Mouse (Mus musculus) thymus, postnatal 4 days (tissue): ENCODE data around the gene Taf10.

ENCODE experiments used
- DNase-seq: peaks from one replicate; pipeline ENCODE4 v3.0.0; 2021

Gene Taf10

DNA sequence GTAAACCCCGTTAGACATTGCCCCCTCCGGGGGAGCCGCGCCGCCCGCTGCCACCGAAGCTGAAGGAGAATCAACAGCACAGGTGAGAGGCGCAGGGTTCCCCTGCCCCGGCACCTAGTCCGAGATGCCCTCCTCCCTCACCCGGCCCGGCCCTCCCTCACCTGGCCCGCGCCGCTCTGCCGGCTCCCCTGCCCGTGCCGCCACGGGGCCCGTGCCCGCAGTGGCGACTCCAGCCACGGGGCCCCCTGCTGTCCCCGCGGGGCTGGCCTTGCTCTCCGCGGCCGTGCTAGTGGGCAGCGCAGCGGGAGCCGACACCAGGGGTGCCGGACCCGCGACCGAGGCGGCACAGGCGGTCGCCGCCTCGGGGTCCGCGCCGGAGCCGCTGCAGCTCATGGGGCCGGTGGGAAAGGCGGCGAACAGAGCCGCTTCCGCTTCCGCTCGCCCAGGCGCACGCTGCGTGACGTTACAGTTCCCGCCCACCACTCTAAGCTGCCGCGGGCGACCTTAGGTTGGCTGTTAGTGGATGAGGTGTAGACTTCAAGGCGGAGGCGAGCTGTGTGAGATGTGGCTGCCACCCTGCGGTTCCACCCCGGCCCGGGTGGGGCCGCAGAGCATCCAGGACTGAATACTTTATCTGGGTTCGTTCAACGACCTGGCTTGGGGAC, at the start of gene Taf10:
TSS of gene Taf10 (minus strand) at position 436 of the 665 bp plus-strand sequence.
- peak; percentile 92 for DNase-seq

DNA sequence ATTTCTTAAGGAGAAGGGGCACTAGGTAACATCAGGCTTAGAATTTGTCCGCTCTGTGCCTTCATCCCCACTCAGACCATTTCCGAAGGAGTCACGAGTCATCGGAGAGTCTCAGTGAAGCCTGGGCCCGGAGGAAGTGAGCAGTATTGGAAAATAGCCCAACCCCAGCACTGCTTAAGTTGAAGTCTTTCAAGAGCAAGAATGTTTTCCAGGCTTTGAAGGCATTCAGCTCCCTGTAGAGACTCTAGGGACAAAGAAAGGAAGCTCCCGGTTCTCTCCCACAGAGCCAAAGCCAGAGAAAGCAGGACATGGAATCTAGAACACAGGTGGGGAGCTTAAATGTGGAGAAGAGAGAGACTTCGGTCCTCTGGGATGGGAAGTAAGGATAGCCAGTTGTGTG, 49.5 kb upstream of the Taf10 start:
- DNase-seq, result no peak

DNA sequence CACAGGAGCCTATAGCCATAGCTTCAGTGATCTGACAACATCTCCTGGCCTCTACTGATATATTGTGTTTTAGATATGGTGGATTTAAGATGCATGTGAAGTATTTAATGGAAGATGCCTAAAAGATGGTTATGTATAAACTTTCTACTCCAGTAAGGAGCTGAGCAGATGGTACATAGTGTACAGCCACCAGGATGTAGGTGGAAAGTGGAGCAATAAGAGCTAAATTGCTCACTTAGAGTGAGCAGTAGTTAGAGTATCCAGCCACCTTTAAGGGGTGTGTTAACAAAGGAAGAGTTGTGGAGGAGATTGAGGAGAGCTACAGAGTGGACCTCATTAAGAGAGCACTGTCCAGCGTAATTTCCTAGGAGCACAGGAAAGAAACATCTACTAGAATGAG, 47.0 kb upstream of the Taf10 start:
- no peak for DNase-seq

DNA sequence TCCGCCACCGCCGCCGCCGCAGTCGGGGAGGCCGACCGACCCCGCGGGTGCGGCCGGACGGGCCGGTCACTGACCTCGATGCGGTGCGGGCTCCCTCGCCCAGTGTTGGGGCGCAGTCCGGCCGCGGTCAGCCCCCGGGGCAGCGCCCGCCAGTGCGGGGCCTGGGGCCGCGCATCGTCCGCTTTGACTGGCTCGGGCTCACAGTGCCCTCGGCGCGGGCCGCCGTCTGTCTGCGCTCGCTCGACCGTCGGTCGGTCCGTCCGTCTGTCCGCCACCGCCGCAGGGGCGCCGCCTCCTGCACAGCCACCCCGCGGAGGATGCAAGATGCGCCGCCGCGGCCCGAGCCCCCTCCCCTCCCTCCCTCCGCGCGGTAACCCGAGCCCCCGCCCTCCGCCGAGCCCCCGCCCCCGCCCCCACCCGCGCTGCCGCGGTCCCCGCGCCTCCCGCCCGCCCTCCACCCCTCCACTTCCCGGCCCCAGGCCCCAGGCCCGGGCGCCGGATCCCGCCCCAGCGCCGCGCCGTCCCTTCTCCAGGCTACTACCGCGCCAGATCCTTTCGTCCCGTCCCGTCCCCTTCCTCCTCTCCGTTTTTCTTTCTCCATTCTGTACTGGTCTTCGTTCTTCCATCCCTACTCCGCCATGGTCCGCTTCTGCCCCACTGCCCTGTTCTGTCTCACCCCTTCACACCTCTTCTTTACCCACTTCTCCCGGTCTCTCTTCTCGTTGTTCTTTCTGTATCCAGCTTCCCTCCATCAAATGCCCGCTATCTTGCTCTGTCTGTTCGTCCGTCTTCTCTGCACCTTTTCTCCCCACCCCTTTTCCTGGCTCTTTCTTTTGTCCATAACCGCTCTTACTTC, 43.4 kb upstream of the Taf10 start, which contains the start of gene Dchs1:
TSS of gene Dchs1 (minus strand) at position 370 of the 856 bp plus-strand sequence.
- DNase-seq, result peak; percentile 51

DNA sequence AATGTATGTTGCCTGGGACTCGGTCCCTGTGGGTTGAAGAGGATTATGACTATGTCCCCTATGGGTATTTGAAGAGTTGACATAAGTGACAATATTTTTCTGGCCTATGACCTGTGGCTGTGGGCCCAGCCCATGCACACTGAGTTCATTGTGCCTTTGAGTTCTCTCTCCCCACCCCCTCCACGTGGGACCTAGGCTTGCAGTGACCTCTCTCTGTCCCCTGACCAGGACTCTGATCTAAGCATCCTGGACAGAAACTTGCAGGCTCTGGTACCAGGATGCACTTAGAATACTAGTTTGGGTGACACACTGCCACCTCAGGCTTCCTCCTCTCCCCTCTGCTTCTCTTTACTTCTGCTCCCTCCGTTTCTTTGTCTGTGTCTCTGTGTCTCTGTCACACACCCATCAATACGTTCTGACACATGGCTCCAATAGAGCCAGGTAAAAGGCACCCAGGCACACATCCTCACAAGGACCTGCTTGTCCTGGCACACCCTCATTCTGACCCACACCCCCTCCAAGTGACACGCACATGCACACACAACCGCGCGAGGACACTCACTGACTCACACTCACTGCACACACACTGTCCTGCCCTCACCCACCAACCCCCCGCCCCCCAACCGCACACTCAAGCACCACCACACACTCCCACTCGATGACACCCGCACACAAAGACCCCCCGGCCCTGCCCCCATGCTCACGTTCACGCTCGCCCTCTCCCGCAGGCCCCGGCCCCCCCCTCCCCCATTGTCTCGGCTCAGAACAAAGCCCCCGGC, 42.5 kb upstream of the Taf10 start:
- no peak for DNase-seq

DNA sequence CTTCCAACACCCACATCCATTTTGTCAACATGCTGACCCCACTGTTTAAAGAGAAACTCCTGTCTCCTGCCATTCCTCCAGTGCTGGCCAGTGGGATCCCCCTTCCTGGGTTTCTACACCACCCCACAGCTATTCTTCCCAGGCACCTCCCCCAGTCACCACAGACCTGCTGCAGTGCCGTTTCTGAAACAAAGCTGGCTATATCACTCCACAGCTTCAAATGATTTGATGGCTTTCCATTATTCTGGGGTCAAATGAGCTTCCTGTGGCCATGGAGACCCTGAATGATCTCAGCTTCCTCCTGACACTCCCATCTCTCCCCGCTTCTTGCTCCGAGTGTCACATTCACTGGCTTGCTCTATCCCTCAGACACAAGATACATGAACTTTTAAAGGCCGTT, 40.4 kb upstream of the Taf10 start:
- no peak for DNase-seq

DNA sequence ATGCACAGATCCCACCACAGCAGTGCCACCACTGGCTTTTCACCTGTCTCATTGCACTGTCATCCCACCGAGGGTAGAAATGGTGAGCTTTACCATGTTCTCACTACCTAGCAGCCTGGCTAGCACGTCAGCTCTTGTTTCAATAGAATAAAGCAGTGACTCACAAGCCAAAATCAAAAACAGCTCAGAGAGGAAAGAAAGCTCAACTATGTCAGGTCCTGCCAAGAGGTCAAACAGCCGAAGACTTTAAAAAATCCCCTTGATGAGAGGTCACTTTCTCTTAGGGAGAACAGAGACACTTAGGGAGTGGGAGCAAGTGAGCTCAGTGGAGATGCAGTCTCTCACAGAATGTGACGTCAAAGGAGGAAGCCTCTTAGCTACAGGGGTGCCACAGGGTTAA, 39.7 kb upstream of the Taf10 start:
- DNase-seq, result no peak

DNA sequence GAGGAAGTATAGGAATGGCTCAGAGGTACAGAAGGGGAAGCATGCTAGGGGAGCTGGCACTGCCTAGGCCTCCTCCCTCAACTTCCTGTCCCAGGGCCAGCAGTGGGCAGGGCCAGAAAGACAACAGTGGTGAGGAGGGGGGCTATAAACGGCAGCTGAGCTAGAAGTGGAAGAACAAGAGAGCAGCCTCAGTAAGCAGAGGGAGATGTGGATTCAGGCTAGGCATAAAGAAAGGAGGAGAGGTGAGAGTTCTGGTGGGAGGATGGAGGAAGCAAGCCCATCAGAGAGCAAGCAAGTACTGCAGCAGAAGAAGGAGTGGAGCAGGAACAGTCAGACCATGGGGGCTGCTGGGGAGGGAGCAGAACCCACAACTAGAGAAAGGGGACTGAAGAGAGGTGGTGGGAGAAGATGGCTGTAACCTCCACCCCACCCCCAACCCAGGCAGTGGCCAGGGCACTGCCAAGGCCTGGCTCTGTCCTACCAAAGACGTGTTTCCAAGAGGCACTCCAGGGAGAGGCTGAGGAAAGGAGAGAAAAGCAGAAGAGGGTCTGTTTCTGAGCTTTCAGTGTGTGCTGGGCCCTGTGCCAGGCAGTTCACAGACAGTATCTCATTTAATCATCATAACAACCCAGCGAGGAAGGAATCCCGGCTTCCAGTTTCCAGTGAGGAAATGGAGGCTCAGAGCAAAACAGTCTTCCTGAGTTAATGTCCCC, 34.5 kb upstream of the Taf10 start:
- DNase-seq, result peak; percentile 69

DNA sequence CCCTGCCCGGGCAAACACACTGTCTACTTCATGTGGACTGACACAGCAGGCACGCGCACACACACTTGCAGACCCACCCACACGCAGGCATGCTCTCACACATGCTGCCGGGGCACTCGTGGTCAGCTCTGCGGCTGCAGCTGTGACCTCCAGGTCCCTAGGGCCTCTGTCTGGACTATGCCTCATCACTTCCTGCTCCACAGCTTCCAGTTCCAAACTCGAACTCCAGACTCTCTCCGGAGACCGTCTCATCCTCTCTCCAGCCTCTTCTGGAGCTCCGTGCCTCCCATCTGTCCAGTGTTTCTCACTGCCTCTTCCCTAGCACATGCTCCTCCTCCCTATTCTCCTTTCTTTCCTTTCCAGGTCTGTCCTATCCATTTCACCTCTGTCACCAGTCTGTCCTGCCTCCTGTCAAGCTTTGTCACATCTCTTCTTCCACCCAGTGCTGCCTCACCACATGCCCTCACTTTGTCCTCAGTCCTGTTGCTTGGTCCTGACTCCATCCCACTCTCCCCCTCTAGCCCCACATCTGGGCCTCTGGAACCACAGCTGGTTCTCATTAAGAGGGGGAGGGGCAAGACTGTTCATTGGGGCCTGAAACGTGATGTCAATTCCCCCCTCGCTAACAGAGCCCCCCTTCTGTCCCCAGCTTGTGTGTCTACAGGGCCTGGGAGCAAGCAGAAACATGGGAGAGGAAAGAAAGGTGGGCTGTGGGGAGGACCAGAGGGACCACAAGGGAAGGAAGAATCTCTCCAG, 33.8 kb upstream of the Taf10 start:
- peak; percentile 32 for DNase-seq

DNA sequence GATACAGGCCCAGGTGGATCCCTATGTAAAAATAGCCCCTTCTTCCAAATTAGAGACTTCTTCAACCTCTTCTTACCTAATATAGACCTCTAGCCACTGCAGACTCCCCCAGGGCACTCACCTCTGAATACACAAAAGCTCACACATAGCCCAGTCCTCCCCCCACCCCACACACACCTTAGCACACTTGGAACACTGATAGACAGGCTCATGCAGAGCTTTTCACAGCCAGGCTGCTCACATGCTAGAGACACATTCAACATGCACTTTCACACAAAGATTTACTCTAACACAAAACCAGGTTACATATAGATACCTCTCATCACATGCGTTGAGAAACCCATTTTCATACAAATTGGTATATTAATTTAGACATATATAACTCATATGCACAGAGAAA, 33.2 kb upstream of the Taf10 start:
- DNase-seq, result no peak

DNA sequence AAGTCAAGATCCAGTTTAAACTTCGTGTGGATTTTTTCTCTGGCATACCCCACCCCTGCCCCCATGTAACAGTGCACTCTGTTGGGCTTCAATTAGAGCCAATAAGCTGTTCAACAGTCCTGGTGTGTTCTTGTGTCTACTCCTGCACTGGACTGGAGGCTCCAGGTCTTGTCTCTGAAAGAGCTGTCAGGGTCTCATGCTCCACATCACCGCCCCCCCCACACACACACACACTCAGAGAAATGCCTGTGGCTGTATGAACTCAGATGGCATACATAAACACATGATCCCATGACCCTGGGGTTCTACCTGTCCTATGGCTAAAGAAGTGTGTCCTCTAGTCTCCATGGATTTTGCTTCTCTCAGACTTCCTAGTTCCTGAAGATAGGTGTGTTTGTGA, 31.9 kb upstream of the Taf10 start:
- no peak for DNase-seq

DNA sequence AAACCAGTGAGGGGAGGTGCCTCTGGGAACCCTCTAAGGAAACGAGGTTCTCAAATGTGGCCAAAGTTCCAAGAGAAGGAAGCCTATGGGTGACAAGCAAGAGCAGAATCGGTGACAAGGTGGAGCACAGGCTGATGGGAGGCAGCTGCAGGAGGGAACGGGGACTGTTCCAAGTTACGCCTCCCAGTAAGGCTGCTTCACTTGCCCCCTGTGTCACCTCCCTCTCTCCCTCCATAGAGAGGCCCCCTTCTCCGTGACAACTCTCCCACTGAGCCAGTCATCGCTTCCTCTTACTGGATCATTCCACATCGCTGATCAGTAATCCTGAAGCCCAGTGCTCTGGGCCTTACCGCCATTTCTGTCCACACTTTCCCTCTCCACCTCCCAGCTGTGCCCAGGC, 30.5 kb upstream of the Taf10 start:
- DNase-seq, result no peak

DNA sequence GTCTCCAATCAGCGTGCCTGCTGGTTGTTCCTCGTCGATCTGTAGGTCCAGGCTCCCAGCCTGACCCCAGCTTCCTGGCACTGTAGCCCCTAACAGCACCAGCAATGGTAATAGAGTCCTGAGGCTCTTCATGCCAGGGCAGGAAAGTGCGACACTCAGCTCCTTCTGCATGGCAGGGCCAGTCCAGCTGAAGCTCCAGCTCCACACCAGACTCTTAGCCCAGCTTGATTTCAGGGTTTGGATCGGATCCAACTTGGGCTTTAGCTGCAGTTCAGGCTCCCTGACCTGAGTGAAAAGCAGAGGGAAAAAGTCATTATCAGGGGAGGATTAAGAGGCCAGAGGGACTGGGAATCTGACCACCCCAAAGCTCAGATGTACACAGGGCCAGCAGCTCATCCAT, 28.9 kb upstream of the Taf10 start:
- DNase-seq, result no peak

DNA sequence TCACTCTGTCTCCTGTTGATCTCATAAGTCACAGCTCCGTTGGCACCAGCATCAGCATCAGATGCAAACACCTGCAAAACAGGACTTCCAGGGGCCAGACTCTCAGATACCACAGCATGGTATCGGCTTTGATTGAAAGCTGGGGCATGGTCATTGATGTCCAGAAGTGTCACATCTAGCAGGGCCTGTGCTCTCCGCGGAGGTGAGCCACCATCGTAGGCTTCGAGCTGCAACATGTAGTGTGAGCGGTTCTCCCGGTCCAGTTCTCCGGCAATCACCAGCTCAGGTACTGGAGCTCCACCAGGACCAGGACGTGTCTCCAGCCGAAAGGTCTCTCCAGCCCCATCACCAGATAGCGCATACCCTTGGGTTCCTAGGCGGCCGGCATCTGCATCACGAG, 28.2 kb upstream of the Taf10 start:
- DNase-seq, result no peak

DNA sequence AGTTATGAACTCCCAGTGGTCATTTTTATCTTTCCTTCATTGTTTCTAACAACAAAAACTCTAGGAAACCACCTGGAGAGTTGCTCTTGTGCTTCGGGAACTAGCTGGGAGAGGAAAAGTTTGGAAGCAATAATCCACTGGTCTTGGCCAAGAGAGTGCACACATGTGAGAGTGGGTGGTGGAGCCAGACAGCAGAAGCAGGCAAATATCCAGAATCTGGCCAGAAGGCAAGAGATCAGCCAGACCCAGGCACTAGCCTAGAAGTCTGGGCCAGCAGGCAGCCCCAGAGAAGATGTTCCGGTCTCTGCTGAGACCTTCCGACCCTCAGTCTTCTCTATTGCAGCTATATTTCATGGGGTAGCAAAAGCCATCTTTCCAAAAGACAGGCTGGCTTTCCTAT, 25.8 kb upstream of the Taf10 start:
- no peak for DNase-seq

DNA sequence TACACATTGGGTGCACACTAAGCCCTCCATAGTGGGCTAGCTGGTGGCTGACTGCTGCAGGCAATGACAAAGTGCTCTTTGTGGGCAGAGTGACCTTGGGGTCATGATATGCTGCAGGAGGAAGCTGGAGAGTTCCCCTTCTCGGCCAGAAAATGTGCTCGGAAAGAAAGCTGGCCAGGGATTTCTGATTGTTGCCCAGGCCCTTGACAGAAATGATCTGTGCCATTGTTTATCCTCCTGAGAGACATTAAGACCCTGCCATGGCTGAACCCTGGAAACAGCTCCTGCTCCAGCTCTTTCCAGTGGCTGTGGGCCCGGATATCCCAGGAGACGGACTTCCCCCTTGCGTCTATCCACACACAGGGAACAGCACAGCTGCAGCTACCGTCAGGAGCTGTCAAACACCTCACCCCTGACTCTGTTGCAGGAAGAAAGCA, 23.6 kb upstream of the Taf10 start:
- no peak for DNase-seq

DNA sequence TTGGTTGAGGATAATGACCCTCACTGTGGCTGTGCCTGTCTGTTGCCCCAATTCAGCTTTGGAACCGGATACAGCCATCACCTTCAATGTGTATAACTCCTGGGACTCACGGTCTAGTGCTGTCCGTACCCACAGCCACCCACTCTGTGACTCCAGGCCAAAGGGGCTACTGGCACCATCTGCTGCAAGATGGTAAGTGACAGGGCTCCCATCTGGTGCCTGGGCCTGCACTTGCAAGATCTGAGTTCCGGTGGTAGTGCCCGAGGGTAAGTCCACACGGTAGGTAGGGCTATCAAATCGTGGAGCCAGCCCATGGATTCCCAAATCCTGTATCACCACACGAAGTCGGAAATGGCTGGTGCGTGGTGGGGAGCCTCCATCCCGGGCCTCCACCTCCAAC, 20.2 kb upstream of the Taf10 start:
- no peak for DNase-seq

DNA sequence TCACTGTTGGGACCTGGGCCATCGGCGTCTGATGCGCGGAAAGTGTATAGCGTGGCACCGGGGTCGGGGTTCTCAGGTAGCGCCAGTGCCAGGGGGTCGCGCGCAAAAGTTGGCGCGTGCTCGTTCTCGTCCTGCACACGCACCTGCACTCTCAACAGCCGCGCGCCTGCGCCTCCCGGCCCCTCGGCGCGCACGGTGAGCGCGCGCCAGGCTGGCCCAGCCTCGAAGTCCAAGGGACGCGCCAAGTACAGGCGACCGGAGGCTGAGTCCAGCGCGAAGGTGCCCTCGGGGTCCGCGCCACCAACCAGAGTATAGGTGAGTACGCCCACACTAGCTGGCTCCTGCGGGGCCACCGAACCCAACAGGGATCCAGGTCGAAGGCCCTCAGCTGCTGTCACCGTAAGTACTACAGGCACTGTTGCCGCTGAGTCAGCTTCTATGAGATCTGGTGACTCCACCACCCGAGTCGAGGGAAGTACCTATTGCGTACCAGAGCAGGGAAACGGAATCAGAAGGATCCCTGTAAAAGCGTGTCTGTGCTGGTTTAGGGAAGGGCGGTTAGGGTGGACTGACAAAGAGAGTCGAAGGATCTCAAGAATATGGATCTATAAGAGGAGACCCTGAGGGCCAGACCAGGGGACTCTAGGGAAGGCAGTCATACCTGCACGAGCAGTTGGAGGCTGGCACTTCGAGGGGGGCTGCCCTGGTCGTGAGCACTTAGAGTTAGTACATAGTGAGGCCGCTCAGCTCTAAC, 18.5 kb upstream of the Taf10 start:
- DNase-seq, result no peak

DNA sequence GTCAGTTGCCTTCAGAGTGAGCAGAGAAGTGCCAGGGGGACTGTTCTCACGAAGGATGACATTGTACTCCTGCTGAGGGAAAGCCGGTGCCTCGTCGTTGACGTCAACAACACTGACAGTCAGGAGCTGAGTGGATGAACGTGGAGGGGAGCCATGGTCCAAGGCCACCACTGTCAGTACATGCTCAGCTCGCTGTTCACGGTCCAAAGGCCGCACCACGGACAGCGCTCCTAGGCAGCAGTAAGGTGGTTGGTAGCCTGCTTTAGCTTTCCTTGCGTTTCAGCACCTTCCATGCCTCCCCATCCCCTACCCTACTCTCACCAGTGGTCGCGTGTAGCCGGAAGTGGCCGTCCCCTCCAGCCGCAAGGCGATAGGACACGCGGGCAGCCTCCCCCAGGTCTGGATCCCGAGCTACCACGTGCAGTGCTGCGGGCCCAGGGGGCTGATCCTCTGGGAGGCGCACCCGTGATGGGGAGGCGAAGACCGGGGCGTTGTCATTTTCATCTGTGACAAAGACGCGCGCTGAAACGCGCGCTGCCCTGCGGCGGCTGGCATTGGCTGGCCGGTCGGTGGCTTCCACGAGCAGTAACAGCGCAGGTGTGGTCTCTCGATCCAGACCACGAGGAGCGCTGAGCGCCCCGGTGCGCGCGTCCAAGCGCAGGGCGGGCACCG, 17.8 kb upstream of the Taf10 start:
- DNase-seq, result no peak

DNA sequence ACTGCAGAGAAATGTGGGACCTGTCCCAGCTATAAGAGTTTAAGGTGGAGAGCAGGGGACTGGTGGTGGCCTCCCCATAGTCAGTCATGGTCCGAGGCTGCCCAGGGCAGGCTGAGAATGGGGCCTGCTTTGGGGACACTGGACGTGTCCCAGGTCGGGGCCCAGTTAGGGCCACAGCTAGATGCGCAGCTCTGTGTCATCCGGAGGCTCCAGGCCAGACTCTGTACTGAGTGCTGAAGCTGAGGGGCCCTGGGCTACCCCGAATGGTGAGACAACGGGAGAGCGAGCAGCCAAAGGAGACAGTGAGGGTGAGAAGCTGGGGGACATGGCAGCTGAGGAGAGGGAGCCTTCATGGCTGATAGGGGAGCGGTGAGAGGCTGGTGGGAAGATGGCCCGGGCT, 9.1 kb upstream of the Taf10 start:
- no peak for DNase-seq

DNA sequence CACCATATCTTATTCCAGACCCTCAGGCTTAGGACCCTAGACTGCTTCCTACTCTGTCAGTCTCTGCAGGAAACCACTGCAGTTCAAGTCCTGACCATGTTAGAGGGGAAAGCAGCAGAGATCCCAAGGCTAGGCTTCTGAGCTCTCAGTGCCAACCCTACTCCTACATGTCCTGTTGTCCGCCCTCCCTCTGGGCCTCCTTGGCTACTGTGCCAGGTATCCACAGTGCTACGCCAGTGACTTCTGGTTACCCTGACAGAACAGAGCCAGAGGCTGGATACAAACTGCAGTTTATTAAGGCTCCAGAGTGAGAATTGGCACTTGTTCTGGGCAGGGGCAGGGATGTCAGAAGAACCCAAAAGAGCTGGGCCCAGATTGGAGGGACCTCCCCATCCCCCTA, 8.6 kb upstream of the Taf10 start:
- DNase-seq, result no peak
